Mouse (Mus musculus) ES-Bruce4 (cell line): ENCODE measurements at regions not wholly inside any gene's neighbourhood (a gene's known extent, or its start where the extent isn't known, plus 50 kb on each side); places are given as distances from the start of the nearest gene placed in this dataset.

Source experiments
- CTCF ChIP-seq: IDR thresholded peaks from one replicate; pipeline ENCODE4 v1.8.1; 2011; ENCODE audit warnings: low read depth, low read length
- EP300 ChIP-seq: IDR thresholded peaks from 2 replicates; pipeline ENCODE4 v1.6.1; 2011; ENCODE audit warnings: low read depth, low read length; ENCODE audit not compliant: insufficient read depth
- POLR2A ChIP-seq: IDR thresholded peaks from one replicate; pipeline ENCODE4 v1.8.1; 2011; ENCODE audit warnings: low read length; ENCODE audit not compliant: insufficient read depth

- TF ChIP-seq POLR2A, result no peak
- no peak for TF ChIP-seq CTCF
- TF ChIP-seq EP300, result no peak
Observed at GRCm38 (mm10) chr14:98747159-98747775, 246.9 kb downstream of the Rpl36a-ps1 start.
